Comparison of ENCODE assay signal across 11 mouse cellular contexts in the genomic region with DNA sequence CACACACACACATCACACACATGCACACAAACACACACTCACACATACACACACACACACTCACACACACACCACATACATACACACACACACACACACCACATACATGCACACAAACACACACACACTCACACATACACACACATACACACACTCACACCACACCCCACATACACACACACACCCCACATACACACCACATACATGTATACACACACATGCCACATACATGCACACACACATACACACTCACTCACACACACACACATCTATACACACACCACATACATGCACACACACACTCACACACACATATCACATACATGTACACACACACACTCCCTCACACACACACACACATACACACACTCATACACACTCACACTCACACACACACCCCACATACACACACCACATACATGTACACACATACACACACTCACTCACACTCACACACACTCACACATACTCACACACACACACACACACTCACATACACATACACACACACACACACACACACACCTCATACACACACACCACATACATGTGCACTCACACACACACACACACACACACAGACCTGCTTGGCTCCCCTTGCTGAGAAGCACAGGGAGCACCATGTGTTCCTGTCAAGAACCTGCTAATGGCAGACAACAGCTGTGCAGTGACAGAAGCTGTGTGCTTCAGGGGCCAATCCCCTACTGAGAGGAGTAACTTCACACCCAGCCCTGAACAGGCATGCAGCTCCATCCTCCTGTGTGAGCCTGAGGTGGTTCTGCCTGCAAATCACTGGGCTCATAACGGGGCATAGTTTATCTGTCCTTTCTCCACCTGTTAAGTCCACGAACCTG.
DNase-seq lines count a peak whose midpoint lies in the region; ATAC-seq lines count a peak whose summit lies in the region.
"Had no signal": no experiment of that assay in that cellular context is flagged by ENCODE, and none has a peak within 500 bp of the region (broad histone marks: within the 10 kb centered on the region; RNA-seq: fewer than 3 reads in every experiment).

No protein-coding gene starts in this region.

- H3K4me1 ChIP-seq in midbrain, embryonic 12.5 days = no peaks in the 10 kb centered on the region
- 0 out of 2 replicates have a peak, but pooled peaks cover 3% of the 10 kb centered on the region for H3K4me1 ChIP-seq in midbrain, embryonic 14.5 days (ENCODE audit: control insufficient read depth, insufficient read depth, low read length)
- no peaks in the 10 kb centered on the region for H3K4me1 ChIP-seq in embryonic facial prominence, embryonic 15.5 days
- peaks cover 5% of the 10 kb centered on the region for H3K4me1 ChIP-seq in hindbrain, embryonic 16.5 days (ENCODE audit: control insufficient read depth, insufficient read depth, low read depth, low read length)
- H3K4me1 ChIP-seq: heart, embryonic 10.5 days; stomach, embryonic 15.5 days had no signal

- DNase-seq in midbrain, embryonic 14.5 days = no peak
- DNase-seq in skeletal muscle tissue, adult 2 months (ENCODE audit: low read depth, low spot score) = peak; percentile 2
- DNase-seq in layer of hippocampus, postnatal 36 days = no peak
- DNase-seq in Muller cell, postnatal 12 days (ENCODE audit: inconsistent ontology term) = no peak
- DNase-seq: lung, adult 2 months had no signal

- H3K9ac ChIP-seq in midbrain, embryonic 12.5 days (replicated peaks) = no peak overlapping the region
- no peak overlapping the region for H3K9ac ChIP-seq in midbrain, embryonic 14.5 days (replicated peaks; ENCODE audit: low read length)
- no peak overlapping the region for H3K9ac ChIP-seq in embryonic facial prominence, embryonic 15.5 days
- no peak overlapping the region for H3K9ac ChIP-seq in hindbrain, embryonic 16.5 days (ENCODE audit: low read depth, low read length)
- H3K9ac ChIP-seq: stomach, embryonic 15.5 days had no signal

- H3K4me2 ChIP-seq in midbrain, embryonic 12.5 days (replicated peaks) = no peak overlapping the region
- no peak overlapping the region for H3K4me2 ChIP-seq in midbrain, embryonic 14.5 days (ENCODE audit: low read length)
- no peak overlapping the region for H3K4me2 ChIP-seq in embryonic facial prominence, embryonic 15.5 days (replicated peaks)
- H3K4me2 ChIP-seq in hindbrain, embryonic 16.5 days (ENCODE audit: low read length) = no peak overlapping the region
- H3K4me2 ChIP-seq: stomach, embryonic 15.5 days had no signal

- no peak overlapping the region for H3K27ac ChIP-seq in midbrain, embryonic 12.5 days (replicated peaks)
- H3K27ac ChIP-seq in midbrain, embryonic 14.5 days (replicated peaks; ENCODE audit: low read depth, low read length) = no peak overlapping the region
- H3K27ac ChIP-seq in embryonic facial prominence, embryonic 15.5 days (replicated peaks) = no peak overlapping the region
- no peak overlapping the region for H3K27ac ChIP-seq in hindbrain, embryonic 16.5 days (ENCODE audit: low read depth, low read length)
- H3K27ac ChIP-seq: heart, embryonic 10.5 days; stomach, embryonic 15.5 days had no signal

- H3K4me3 ChIP-seq in midbrain, embryonic 12.5 days = no peak overlapping the region
- H3K4me3 ChIP-seq in midbrain, embryonic 14.5 days (replicated peaks; ENCODE audit: low read depth, low read length) = no peak overlapping the region
- no peak overlapping the region for H3K4me3 ChIP-seq in embryonic facial prominence, embryonic 15.5 days (replicated peaks)
- no peak overlapping the region for H3K4me3 ChIP-seq in hindbrain, embryonic 16.5 days (ENCODE audit: low read length)
- H3K4me3 ChIP-seq: heart, embryonic 10.5 days; stomach, embryonic 15.5 days had no signal

- no peaks in the 10 kb centered on the region for H3K27me3 ChIP-seq in midbrain, embryonic 12.5 days
- H3K27me3 ChIP-seq in midbrain, embryonic 14.5 days (ENCODE audit: control insufficient read depth, insufficient read depth, low read length) = no peaks in the 10 kb centered on the region
- no peaks in the 10 kb centered on the region for H3K27me3 ChIP-seq in embryonic facial prominence, embryonic 15.5 days
- H3K27me3 ChIP-seq in hindbrain, embryonic 16.5 days (replicated peaks; ENCODE audit: control insufficient read depth, insufficient read depth, low read length) = no peaks in the 10 kb centered on the region
- H3K27me3 ChIP-seq: stomach, embryonic 15.5 days had no signal

- H3K36me3 ChIP-seq in midbrain, embryonic 12.5 days = no peaks in the 10 kb centered on the region
- no peaks in the 10 kb centered on the region for H3K36me3 ChIP-seq in midbrain, embryonic 14.5 days (ENCODE audit: control insufficient read depth, insufficient read depth, low read length)
- no peaks in the 10 kb centered on the region for H3K36me3 ChIP-seq in embryonic facial prominence, embryonic 15.5 days
- no peaks in the 10 kb centered on the region for H3K36me3 ChIP-seq in hindbrain, embryonic 16.5 days (ENCODE audit: control insufficient read depth, insufficient read depth, low read length)
- H3K36me3 ChIP-seq: heart, embryonic 10.5 days; stomach, embryonic 15.5 days had no signal

- peak; percentile 47; the same call in 1 of the 2 replicates for ATAC-seq in midbrain, embryonic 12.5 days (ENCODE audit: low FRiP score, low read depth)
- ATAC-seq in midbrain, embryonic 14.5 days (ENCODE audit: low FRiP score, low TSS enrichment) = no peak
- ATAC-seq in embryonic facial prominence, embryonic 15.5 days (ENCODE audit: insufficient number of reproducible peaks, low FRiP score, low TSS enrichment, low read depth) = peak; percentile 69
- peak; percentile 69 for ATAC-seq in hindbrain, embryonic 16.5 days
- ATAC-seq: intestine, postnatal 0 days had no signal

- WGBS in midbrain, embryonic 12.5 days = 80% methylated on average over 2 of the region's 2 CpGs
- WGBS in midbrain, embryonic 14.5 days = 75% methylated on average over 2 of the region's 2 CpGs
- WGBS in embryonic facial prominence, embryonic 15.5 days = 60% methylated on average over 2 of the region's 2 CpGs
- 64% methylated on average over 2 of the region's 2 CpGs for WGBS in hindbrain, embryonic 16.5 days

- H3K9me3 ChIP-seq in midbrain, embryonic 12.5 days = no peaks in the 10 kb centered on the region
- no peaks in the 10 kb centered on the region for H3K9me3 ChIP-seq in midbrain, embryonic 14.5 days (ENCODE audit: control insufficient read depth, low read length)
- no peaks in the 10 kb centered on the region for H3K9me3 ChIP-seq in embryonic facial prominence, embryonic 15.5 days (replicated peaks)
- H3K9me3 ChIP-seq in hindbrain, embryonic 16.5 days (ENCODE audit: control insufficient read depth, low read length) = no peaks in the 10 kb centered on the region
- H3K9me3 ChIP-seq: heart, embryonic 10.5 days; stomach, embryonic 15.5 days had no signal
